Mouse (Mus musculus) E14TG2a.4 (cell line): ENCODE measurements around the gene Smg7.

ENCODE experiments used
- CTCF ChIP-seq: conservative IDR thresholded peaks from 2 replicates; pipeline ENCODE4 v1.5.1; 2014; ENCODE audit warnings: low read length
- NANOG ChIP-seq: IDR thresholded peaks from 2 replicates; pipeline ENCODE4 v1.6.1; 2014; ENCODE audit warnings: borderline replicate concordance, low read length, mixed read lengths

DNA sequence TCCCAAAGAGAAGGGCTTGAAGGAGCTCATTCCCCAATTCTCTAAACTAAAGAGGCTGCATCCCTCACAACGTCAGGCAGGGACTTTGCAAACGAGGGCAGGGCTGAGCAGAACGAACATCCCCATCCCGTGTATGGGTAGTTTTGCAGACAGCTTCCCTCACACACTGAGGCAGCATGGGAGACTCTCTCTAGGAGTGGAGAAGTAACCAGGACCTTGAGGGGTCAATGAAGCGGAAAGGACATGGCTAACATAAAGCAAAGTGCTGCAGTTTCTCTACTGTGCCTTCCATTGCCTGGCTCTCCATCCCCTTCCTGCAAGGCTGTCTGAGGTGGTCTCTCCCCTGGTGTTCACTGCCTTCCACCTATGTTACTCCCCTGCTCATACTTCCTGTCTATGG lies 74.3 kb downstream of the Smg7 start:
- TF ChIP-seq CTCF, result no peak
- no peak for TF ChIP-seq NANOG
